Comparison of ENCODE assay signal across 10 mouse cellular contexts in genomic region chrX:42557284-42557683, GRCm38 (mm10). TPM values are rescaled to one million over a fixed set of nuclear protein-coding genes. Genes with fewer than 3 reads are reported as not detected.
DNase-seq lines count a peak whose midpoint lies in the region; ATAC-seq and TF ChIP-seq lines count a peak whose summit lies in the region.
"Had no signal": no experiment of that assay in that cellular context is flagged by ENCODE, and none has a peak within 500 bp of the region (broad histone marks: within the 10 kb centered on the region; RNA-seq: fewer than 3 reads in every experiment).

No protein-coding gene starts in this region.

- no peaks in the 10 kb centered on the region for H3K36me3 ChIP-seq in hindbrain, postnatal 0 days (ENCODE audit: insufficient read depth, low read length)
- no peaks in the 10 kb centered on the region for H3K36me3 ChIP-seq in limb, embryonic 10.5 days
- H3K36me3 ChIP-seq: neural tube, embryonic 13.5 days had no signal

- ATAC-seq in hindbrain, postnatal 0 days: no peak

- no peaks in the 10 kb centered on the region for H3K4me1 ChIP-seq in hindbrain, postnatal 0 days (ENCODE audit: insufficient read depth, low read length)
- H3K4me1 ChIP-seq in limb, embryonic 10.5 days: no peaks in the 10 kb centered on the region
- H3K4me1 ChIP-seq: neural tube, embryonic 13.5 days had no signal

- H3K27me3 ChIP-seq in hindbrain, postnatal 0 days (ENCODE audit: insufficient read depth, low read length): no peaks in the 10 kb centered on the region
- H3K27me3 ChIP-seq in limb, embryonic 10.5 days (ENCODE audit: low read depth, poor library complexity, severe bottlenecking): no peaks in the 10 kb centered on the region
- H3K27me3 ChIP-seq: neural tube, embryonic 13.5 days had no signal

- no peak overlapping the region for H3K27ac ChIP-seq in hindbrain, postnatal 0 days
- no peak overlapping the region for H3K27ac ChIP-seq in limb, embryonic 10.5 days
- H3K27ac ChIP-seq: neural tube, embryonic 13.5 days had no signal

- no peak overlapping the region for H3K4me2 ChIP-seq in hindbrain, postnatal 0 days (ENCODE audit: low read depth, low read length)
- H3K4me2 ChIP-seq: neural tube, embryonic 13.5 days had no signal

- peak; percentile 72 for TF ChIP-seq CTCF in hindbrain, postnatal 0 days (IDR thresholded peaks at IDR 0.05; ENCODE audit: low read depth)

- peak; percentile 32 for DNase-seq in urinary bladder, postnatal 14 days (ENCODE audit: low spot score)
- no peak for DNase-seq in urinary bladder, postnatal 4 days (ENCODE audit: low spot score in 2 of 2)
- peak; percentile 45 for DNase-seq in adrenal gland, adult 2 months
- peak; percentile 65 for DNase-seq in embryo, embryonic 11 days
- peak; percentile 76 for DNase-seq in hindbrain, postnatal 0 days (ENCODE audit: low spot score)
- peak; percentile 48 for DNase-seq in limb, embryonic 10.5 days (ENCODE audit: low spot score)
- peak; percentile 73 for DNase-seq in retina, embryonic 14.5 days (ENCODE audit: low spot score)
- no peak for DNase-seq in spleen, adult 12 weeks (ENCODE audit: low spot score)

- WGBS in hindbrain, postnatal 0 days: 27% methylated on average over 7 of the region's 7 CpGs
- 26% methylated on average over 7 of the region's 7 CpGs for WGBS in limb, embryonic 10.5 days

- no peak overlapping the region for H3K9ac ChIP-seq in hindbrain, postnatal 0 days (replicated peaks; ENCODE audit: low read length)
- H3K9ac ChIP-seq: neural tube, embryonic 13.5 days had no signal

- H3K9me3 ChIP-seq in hindbrain, postnatal 0 days (ENCODE audit: low read length): no peaks in the 10 kb centered on the region
- H3K9me3 ChIP-seq in limb, embryonic 10.5 days (replicated peaks): no peaks in the 10 kb centered on the region
- H3K9me3 ChIP-seq: neural tube, embryonic 13.5 days had no signal

- no peak overlapping the region for H3K4me3 ChIP-seq in hindbrain, postnatal 0 days (ENCODE audit: low read length)
- H3K4me3 ChIP-seq in limb, embryonic 10.5 days: no peak overlapping the region
- H3K4me3 ChIP-seq: neural tube, embryonic 13.5 days had no signal

RNA-seq across cellular contexts. Expression of gene Sh2d1a, which starts 55.0 kb away (rescaled TPM):
- not detected for total RNA-seq in adrenal gland, adult 2 months (2021)
- polyA plus RNA-seq in adrenal gland, adult 2 months (2012; rRNA removed): not detected in 2 replicates
- total RNA-seq in hindbrain, postnatal 0 days (2014; rRNA removed): 0.84 TPM in 1 of 2 replicates, not detected in the other
- polyA plus RNA-seq in hindbrain, postnatal 0 days (2015; fragmentation: Nextera tagmentation; extraction: Ambion mirVana): 4.8 and 6.0 TPM in 2 replicates
- polyA plus RNA-seq in limb, embryonic 10.5 days (2016; fragmentation: Nextera tagmentation; extraction: Ambion mirVana): 0.05 TPM in 2 replicates
- polyA plus RNA-seq: gonadal fat pad, adult 2 months had no signal

Comparison
In these comparisons a context has a peak if more than half of its experiments do, and no peak if none do; other contexts are left out.
1. DNase-seq: peak in urinary bladder, postnatal 14 days (single experiment), adrenal gland, adult 2 months (single experiment), embryo, embryonic 11 days (single experiment), hindbrain, postnatal 0 days (single experiment), limb, embryonic 10.5 days (single experiment) and retina, embryonic 14.5 days (single experiment); none in urinary bladder, postnatal 4 days (0 of 2) and spleen, adult 12 weeks (single experiment).